Mouse (Mus musculus): Measurements from ENCODE around the gene Hmga2. TPM values are rescaled to one million over a fixed set of nuclear protein-coding genes. Genes with fewer than 3 reads are reported as not detected.

Gene Hmga2
- total RNA-seq, 1 experiment = 21.6 TPM

DNA sequence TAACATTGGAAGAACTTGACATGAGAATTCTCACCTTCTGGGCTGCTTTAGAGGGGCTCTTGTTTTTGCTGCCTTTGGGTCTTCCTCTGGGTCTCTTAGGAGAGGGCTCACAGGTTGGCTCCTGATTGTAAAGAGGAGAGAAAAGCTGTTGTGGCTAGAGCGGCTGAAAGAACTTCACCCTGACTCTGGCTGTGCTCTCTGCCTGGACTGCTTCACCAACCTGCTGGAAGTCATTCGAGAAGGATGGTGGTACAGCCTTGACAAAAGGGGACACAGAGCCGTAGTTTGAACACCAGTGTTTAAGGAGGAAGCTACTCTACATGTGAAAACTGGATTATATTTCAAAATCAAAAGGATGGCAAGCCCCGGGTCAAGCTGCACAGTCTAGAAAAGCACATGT lies 3.1 kb downstream of the Hmga2 start:
- in situ Hi-C loops (cut with MboI; ENCODE audit: low sequenced_read_pairs in 2 of 2, unreplicated experiment in 2 of 2) = no loop called here
- Histone ChIP-seq H3K9ac (ENCODE audit: insufficient read depth, low read depth, low read length, poor library complexity, severe bottlenecking) (no peak overlapping the region), H3K9me3 (ENCODE audit: control insufficient read depth, insufficient read depth, low read depth, low read length) (no peaks in the 10 kb centered on the region), H3K27ac (ENCODE audit: insufficient read depth, low read depth, low read length, poor library complexity, severe bottlenecking) (no peak overlapping the region), H3K36me3 (ENCODE audit: control insufficient read depth, insufficient read depth, low read length, poor library complexity, severe bottlenecking) (no peaks in the 10 kb centered on the region), H3K4me3 (ENCODE audit: insufficient read depth in 1 of 2, low read depth in 1 of 2, low read length in 2 of 2, poor library complexity in 1 of 2, severe bottlenecking in 1 of 2) (no peak overlapping the region), H3K4me1 (ENCODE audit: control insufficient read depth in 2 of 2, insufficient read depth in 2 of 2, low read length in 2 of 2, poor library complexity in 1 of 2) (peaks cover 0 to 5% of the 10 kb centered on the region in 2 experiments; a peak in 2 of 4 replicates)
- DNase-seq (ENCODE audit: low read depth, low spot score) = no peak
- TF ChIP-seq ZNF384 (IDR thresholded peaks at IDR 0.05; ENCODE audit: low read depth, low read length) (no peak), MAFK (IDR thresholded peaks at IDR 0.05; ENCODE audit: insufficient read depth, low read depth, low read length) (no peak), CHD2 (IDR thresholded peaks at IDR 0.05; ENCODE audit: low read depth, low read length) (no peak), ZC3H11A (IDR thresholded peaks at IDR 0.05; ENCODE audit: borderline replicate concordance, low read depth, low read length) (no peak), HCFC1 (IDR thresholded peaks at IDR 0.05; ENCODE audit: borderline replicate concordance, insufficient read depth, low read length) (no peak)

DNA sequence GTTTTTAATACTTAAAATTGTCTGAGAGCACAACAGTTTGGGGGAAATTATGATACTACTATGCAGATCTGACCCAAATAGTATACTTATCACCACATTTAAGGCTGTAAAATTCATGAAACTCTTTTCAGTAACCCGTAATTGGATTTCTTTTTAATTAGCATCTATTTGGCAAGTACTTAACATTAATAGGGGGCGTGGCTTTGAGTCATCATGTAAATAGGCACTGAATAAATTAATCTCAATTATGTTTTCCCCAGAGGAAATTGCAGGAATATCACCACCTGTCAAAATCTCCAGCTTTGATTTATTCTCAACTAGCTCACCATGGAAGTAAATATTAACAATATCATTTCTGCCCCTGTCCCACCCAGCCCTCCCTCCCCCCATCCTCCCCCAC lies 3.7 kb downstream of the Hmga2 start:
- H3K4me1 ChIP-seq (ENCODE audit: control insufficient read depth in 2 of 2, insufficient read depth in 2 of 2, low read length in 2 of 2, poor library complexity in 1 of 2) = peaks cover 0 to 4% of the 10 kb centered on the region in 2 experiments; a peak in 2 of 4 replicates
- no peaks in the 10 kb centered on the region for H3K36me3 ChIP-seq (ENCODE audit: control insufficient read depth, insufficient read depth, low read length, poor library complexity, severe bottlenecking)
- H3K27ac ChIP-seq (ENCODE audit: insufficient read depth, low read depth, low read length, poor library complexity, severe bottlenecking) = no peak overlapping the region
- no peak overlapping the region for H3K9ac ChIP-seq (ENCODE audit: insufficient read depth, low read depth, low read length, poor library complexity, severe bottlenecking)
- TF ChIP-seq ZC3H11A (IDR thresholded peaks at IDR 0.05; ENCODE audit: borderline replicate concordance, low read depth, low read length) (no peak), HCFC1 (IDR thresholded peaks at IDR 0.05; ENCODE audit: borderline replicate concordance, insufficient read depth, low read length) (no peak), ZNF384 (IDR thresholded peaks at IDR 0.05; ENCODE audit: low read depth, low read length) (no peak)
- H3K4me3 ChIP-seq (ENCODE audit: insufficient read depth in 1 of 2, low read depth in 1 of 2, low read length in 2 of 2, poor library complexity in 1 of 2, severe bottlenecking in 1 of 2) = no peak overlapping the region
- no peak for DNase-seq (ENCODE audit: low read depth, low spot score)
- in situ Hi-C loops (cut with MboI; ENCODE audit: low sequenced_read_pairs in 2 of 2, unreplicated experiment in 2 of 2) = no loop called here
- no peaks in the 10 kb centered on the region for H3K9me3 ChIP-seq (ENCODE audit: control insufficient read depth, insufficient read depth, low read depth, low read length)

DNA sequence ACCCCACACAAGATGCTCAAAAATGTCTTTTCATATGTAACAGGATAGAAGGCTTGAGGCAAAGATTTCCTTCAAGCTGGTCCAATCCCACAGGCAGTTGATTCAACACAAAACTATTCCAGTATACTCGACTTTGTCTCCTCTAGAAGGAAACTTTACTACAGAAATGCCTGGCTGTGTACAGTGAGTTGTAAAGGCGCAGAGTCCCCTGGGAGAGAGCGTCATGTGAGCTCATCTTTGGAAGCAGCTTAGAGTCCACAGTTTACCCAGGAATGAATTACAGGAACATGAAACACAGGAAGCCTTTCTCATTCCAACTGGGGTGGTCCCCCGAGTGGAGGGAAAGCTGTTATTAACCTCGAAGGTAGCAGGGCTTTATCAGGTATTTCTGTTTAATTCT lies 11.1 kb downstream of the Hmga2 start:
- no peak overlapping the region for H3K4me3 ChIP-seq (ENCODE audit: insufficient read depth in 1 of 2, low read depth in 1 of 2, low read length in 2 of 2, poor library complexity in 1 of 2, severe bottlenecking in 1 of 2)
- H3K4me1 ChIP-seq (ENCODE audit: control insufficient read depth in 2 of 2, insufficient read depth in 2 of 2, low read length in 2 of 2, poor library complexity in 1 of 2) = no peaks in the 10 kb centered on the region
- TF ChIP-seq ZNF384 (IDR thresholded peaks at IDR 0.05; ENCODE audit: low read depth, low read length) (no peak), HCFC1 (IDR thresholded peaks at IDR 0.05; ENCODE audit: borderline replicate concordance, insufficient read depth, low read length) (no peak), CHD2 (IDR thresholded peaks at IDR 0.05; ENCODE audit: low read depth, low read length) (no peak), MAFK (IDR thresholded peaks at IDR 0.05; ENCODE audit: insufficient read depth, low read depth, low read length) (no peak), ZC3H11A (IDR thresholded peaks at IDR 0.05; ENCODE audit: borderline replicate concordance, low read depth, low read length) (no peak)
- H3K9ac ChIP-seq (ENCODE audit: insufficient read depth, low read depth, low read length, poor library complexity, severe bottlenecking) = no peak overlapping the region
- in situ Hi-C loops (cut with MboI; ENCODE audit: low sequenced_read_pairs in 2 of 2, unreplicated experiment in 2 of 2) = no loop called here
- DNase-seq (ENCODE audit: low read depth, low spot score) = no peak
- no peaks in the 10 kb centered on the region for H3K9me3 ChIP-seq (ENCODE audit: control insufficient read depth, insufficient read depth, low read depth, low read length)
- no peaks in the 10 kb centered on the region for H3K36me3 ChIP-seq (ENCODE audit: control insufficient read depth, insufficient read depth, low read length, poor library complexity, severe bottlenecking)
- no peak overlapping the region for H3K27ac ChIP-seq (ENCODE audit: insufficient read depth, low read depth, low read length, poor library complexity, severe bottlenecking)

DNA sequence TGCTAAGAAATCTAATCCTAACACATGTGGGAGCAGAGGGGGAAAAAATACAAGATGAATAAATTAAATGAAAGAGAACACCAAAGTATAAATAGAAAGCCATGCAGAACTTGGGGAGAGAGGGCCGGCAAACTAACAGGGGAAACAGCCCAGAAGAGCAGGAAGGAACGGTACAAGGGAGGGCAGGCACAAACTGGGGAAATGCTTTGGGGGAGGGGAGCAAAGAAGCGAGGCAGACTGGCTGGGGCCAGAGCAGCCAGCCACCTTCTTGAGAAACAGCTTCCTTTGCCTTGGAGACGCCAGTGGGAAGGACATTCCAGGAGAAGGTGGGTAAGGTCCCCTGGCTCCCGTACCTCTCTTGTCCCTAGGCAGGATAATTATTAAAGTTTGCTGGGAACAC lies 14.5 kb downstream of the Hmga2 start:
- no peaks in the 10 kb centered on the region for H3K4me1 ChIP-seq (ENCODE audit: control insufficient read depth in 2 of 2, insufficient read depth in 2 of 2, low read length in 2 of 2, poor library complexity in 1 of 2)
- no peak overlapping the region for H3K4me3 ChIP-seq (ENCODE audit: insufficient read depth in 1 of 2, low read depth in 1 of 2, low read length in 2 of 2, poor library complexity in 1 of 2, severe bottlenecking in 1 of 2)
- no peak for DNase-seq (ENCODE audit: low read depth, low spot score)
- in situ Hi-C loops (cut with MboI; ENCODE audit: low sequenced_read_pairs in 2 of 2, unreplicated experiment in 2 of 2) = no loop called here
- no peak overlapping the region for H3K9ac ChIP-seq (ENCODE audit: insufficient read depth, low read depth, low read length, poor library complexity, severe bottlenecking)
- TF ChIP-seq ZC3H11A (IDR thresholded peaks at IDR 0.05; ENCODE audit: borderline replicate concordance, low read depth, low read length) (no peak), CHD2 (IDR thresholded peaks at IDR 0.05; ENCODE audit: low read depth, low read length) (no peak), ZNF384 (IDR thresholded peaks at IDR 0.05; ENCODE audit: low read depth, low read length) (no peak), HCFC1 (IDR thresholded peaks at IDR 0.05; ENCODE audit: borderline replicate concordance, insufficient read depth, low read length) (no peak), MAFK (IDR thresholded peaks at IDR 0.05; ENCODE audit: insufficient read depth, low read depth, low read length) (no peak)
- no peaks in the 10 kb centered on the region for H3K9me3 ChIP-seq (ENCODE audit: control insufficient read depth, insufficient read depth, low read depth, low read length)
- H3K27ac ChIP-seq (ENCODE audit: insufficient read depth, low read depth, low read length, poor library complexity, severe bottlenecking) = no peak overlapping the region
- H3K36me3 ChIP-seq (ENCODE audit: control insufficient read depth, insufficient read depth, low read length, poor library complexity, severe bottlenecking) = no peaks in the 10 kb centered on the region

DNA sequence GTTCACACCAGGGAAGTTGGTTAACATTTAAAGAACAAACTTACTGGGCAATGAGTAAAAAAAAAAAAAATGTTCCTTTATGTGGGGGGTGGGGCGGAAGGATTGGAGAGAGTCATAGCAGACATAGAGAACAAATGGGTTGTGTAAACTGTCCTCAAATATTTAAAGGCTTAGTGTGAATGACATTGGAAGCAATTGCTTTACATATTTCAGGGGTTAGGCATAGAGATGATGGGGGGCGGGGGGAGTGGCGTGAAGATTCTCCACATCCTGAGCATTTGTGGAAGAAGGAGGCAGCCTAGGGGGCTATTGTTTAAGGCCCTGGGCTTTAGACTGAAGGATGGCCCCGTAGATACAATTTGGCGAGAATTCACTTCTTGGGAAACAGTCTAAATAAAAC lies 15.0 kb downstream of the Hmga2 start:
- Histone ChIP-seq H3K27ac (ENCODE audit: insufficient read depth, low read depth, low read length, poor library complexity, severe bottlenecking) (no peak overlapping the region), H3K4me1 (ENCODE audit: control insufficient read depth in 2 of 2, insufficient read depth in 2 of 2, low read length in 2 of 2, poor library complexity in 1 of 2) (no peaks in the 10 kb centered on the region), H3K9ac (ENCODE audit: insufficient read depth, low read depth, low read length, poor library complexity, severe bottlenecking) (no peak overlapping the region), H3K4me3 (ENCODE audit: insufficient read depth in 1 of 2, low read depth in 1 of 2, low read length in 2 of 2, poor library complexity in 1 of 2, severe bottlenecking in 1 of 2) (no peak overlapping the region), H3K36me3 (ENCODE audit: control insufficient read depth, insufficient read depth, low read length, poor library complexity, severe bottlenecking) (no peaks in the 10 kb centered on the region), H3K9me3 (ENCODE audit: control insufficient read depth, insufficient read depth, low read depth, low read length) (no peaks in the 10 kb centered on the region)
- TF ChIP-seq ZC3H11A (IDR thresholded peaks at IDR 0.05; ENCODE audit: borderline replicate concordance, low read depth, low read length) (no peak), HCFC1 (IDR thresholded peaks at IDR 0.05; ENCODE audit: borderline replicate concordance, insufficient read depth, low read length) (no peak), ZNF384 (IDR thresholded peaks at IDR 0.05; ENCODE audit: low read depth, low read length) (no peak), MAFK (IDR thresholded peaks at IDR 0.05; ENCODE audit: insufficient read depth, low read depth, low read length) (no peak)
- DNase-seq (ENCODE audit: low read depth, low spot score) = no peak
- in situ Hi-C loops (cut with MboI; ENCODE audit: low sequenced_read_pairs in 2 of 2, unreplicated experiment in 2 of 2) = no loop called here

Data from ES-E14 (cell line).